Mouse (Mus musculus) cerebellum, adult 11 months (tissue): ENCODE data around the gene Noc2l.
A peak's percentile ranks its signal among the peaks of the same experiment; 100 is the strongest.

Experiments
- DNase-seq: peaks from one replicate; pipeline ENCODE4 v3.0.0; 2022

Gene Noc2l

GRCm38 (mm10) chr4:156217022-156217669 lies 18.7 kb upstream of the Noc2l start:
- DNase-seq, result no peak

DNA sequence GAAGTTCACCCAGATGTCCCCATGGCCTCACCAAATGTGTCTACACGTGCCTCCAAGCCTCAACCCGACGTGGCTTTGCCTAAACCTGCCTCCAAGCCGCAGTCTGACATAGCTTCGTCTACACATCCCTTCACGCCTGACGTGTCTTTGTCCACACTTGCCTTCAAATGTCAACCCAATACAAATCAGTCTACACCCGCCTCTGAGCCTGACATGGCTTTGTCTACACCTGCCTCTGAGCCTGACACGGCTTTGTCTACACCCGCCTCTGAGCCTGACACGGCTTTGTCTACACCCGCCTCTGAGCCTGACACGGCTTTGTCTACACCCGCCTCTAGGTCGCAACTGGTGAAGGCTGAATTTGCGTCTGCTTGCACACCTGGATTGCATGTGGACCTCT lies 18.0 kb upstream of the Noc2l start:
- no peak for DNase-seq

DNA sequence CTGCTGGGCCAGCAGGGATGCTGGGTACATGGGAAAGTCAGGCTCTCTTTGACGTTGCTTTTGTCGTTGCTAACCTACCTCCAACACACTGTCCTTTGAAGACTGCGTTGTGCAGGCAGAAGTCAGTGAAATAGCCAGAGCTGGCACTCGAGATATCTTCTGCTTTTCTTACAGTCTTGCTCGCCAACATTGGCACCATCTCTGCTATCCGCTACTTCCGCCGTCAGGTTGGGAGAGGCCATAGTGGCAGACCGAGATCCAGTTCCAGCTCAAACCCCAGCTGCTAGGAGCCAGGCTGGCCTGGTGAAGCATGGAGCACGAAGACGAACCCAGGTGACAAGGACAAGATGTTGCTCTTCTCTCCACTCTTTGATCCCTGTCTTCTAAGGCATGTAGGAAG lies 15.9 kb upstream of the Noc2l start:
- no peak for DNase-seq

- DNase-seq, result no peak
These were observed 11.5 kb upstream of the Noc2l start for GRCm38 (mm10) chr4:156224276-156224675.

DNA sequence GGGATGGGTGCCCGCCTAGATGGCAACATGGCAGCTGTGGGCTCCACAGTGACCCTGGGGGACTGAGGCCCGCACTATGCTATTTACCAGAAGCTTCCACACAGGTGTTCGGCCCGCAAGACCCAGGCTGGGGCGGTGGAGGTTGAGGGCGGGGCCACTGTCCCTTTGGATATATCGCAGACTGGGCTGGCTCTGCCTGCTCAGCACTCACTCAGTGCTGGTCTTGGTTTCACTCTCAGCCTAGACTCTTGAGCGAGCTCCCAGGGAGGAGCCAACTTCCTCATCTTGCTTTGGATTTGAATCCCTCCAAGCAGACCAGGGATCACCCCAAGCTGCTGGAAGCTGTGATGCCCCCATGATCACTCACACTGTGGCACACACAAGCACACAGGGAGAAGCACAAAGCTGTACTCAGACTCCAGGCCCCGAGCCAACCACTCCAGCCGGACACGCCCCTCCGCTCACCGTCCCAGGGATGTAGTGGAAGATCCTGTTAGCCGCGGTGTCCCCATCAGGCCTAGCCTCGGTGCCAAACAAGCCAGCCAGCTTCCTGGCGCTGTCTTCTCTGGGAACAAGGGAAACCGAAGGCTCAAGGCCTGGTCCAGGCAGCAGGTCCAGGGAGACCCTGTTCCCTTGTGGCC lies 7.9 kb upstream of the Noc2l start:
- no peak for DNase-seq

DNA sequence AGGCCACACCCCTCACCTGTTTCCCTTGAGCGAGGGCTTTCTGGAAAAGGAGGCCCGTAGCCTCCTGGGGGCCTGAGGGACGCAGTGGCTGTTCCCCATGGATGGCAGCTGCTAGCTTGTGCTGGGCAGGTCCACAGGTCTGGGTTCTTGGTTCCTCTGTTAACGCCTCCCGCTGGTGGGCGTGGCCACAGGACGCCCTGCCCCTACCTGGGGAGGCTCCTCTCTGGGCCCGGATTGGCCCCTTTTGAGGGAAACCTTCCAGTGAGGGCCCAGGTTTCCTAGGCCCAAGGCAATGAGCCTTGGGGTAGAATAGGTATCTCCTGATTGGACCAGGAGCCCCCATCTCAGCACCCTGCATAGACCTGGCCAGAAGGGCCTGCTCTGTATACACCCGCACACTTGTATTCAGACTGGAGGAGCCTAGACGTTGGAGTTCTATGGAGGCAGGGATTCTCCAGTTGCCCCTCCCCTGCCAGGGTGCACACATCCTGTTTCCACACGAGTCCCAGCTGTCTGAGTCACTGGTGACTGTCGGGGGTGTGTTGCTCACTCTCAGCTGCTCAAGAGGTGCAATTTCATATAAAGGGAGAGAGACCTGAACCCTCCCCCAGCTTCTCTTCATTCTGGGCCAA lies 7.3 kb upstream of the Noc2l start:
- no peak for DNase-seq

- DNase-seq, result no peak
These were observed 1.7 kb upstream of the Noc2l start for GRCm38 (mm10) chr4:156234021-156234501.

GRCm38 (mm10) chr4:156234701-156235213 lies 1.1 kb upstream of the Noc2l start, which contains the start of gene Plekhn1:
TSS of gene Plekhn1 (minus strand) at chr4:156234857.
- DNase-seq, result peak; percentile 73

DNA sequence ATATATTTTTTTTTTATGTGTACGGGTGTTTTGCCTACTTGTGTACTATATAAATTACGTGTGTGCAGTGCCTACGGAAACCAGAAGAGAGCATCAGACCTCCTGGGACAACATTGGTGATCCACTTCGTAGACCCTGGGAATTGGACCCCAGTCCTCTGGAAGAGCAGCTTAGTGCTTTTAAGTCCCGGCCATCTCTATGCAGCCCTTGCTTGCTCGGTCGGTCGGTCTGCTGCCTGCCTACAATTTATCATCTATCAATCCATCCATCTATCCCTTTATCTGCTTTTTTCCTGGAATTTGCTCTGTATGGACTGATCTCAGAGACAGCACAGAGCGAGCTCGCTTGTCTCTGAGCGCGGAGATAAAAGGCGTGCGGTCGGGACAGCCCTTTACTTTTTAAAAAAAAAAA lies 445 bp upstream of the Noc2l start:
- DNase-seq, result no peak

DNA sequence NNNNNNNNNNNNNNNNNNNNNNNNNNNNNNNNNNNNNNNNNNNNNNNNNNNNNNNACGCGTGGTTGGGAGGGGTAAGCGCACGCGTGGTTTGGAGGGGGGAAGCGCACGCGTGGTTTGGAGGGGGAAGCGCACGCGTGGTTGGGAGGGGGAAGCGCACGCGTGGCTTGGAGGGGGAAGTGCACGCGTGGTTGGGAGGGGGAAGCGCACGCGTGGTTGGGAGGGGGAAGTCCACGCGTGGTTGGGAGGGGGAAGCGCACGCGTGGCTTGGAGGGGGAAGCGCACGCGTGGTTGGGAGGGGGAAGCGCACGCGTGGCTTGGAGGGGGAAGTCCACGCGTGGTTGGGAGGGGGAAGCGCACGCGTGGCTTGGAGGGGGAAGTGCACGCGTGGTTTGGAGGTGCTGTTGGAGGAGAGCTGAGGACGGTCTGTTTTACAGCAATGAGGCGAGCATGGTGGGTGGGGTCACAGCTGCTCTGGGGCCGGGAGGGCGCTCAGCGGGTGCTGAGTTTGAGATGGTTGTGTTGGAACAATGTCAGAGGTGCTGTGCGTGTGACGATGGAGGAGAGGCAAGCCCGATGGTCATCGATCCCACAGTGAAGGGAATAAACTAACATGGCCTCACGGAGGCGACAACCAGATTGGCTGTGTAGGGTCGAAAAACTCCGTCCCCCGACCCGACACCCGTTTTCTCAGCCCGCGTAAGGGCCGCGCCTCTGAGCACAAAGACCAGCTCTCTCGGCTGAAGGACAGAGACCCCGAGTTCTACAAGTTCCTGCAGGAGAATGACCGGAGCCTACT lies 1.0 kb downstream of the Noc2l start:
- no peak for DNase-seq

GRCm38 (mm10) chr4:156249567-156249966 lies 13.8 kb downstream of the Noc2l start:
- no peak for DNase-seq

DNA sequence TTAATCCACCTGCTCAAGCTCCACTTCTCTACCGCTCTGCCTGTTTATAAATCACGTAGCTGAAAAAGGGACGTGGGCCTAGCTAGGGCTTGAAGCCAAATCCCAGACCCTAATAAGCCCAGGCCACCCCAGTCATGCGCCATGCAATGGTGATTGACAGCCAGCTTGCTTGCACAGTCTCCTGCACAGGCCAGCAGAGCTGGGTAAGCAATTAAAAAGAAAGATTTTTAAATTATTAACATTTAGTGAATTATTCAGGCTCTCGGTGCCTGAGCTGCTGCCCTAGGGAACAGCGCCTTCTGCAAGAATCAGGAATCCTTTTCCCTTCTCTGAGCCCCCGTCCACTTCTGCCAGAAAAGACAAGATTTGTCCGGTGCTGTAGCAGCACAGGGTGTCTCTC lies 15.3 kb downstream of the Noc2l start:
- DNase-seq, result no peak

- no peak for DNase-seq
These were observed 16.3 kb downstream of the Noc2l start for GRCm38 (mm10) chr4:156252140-156252539.

DNA sequence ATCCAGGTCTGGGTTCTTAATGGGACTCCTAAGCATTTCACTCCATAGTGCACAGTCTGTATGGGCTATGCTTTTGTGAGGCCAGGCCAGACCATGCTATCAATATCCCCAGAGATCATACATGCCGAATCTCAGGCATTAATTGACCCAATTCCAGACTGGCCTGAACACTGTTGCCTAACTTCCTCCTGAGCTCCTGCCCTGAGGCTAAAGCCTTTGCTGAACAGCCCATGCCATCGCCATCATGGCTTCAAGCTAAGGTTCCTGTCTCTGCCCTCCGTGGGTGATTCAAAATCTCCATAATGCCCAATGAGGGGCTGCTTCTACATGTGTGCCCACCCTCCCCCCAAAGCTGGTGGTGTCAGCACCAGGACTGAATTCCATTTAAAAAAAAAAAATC lies 16.8 kb downstream of the Noc2l start:
- DNase-seq, result no peak

DNA sequence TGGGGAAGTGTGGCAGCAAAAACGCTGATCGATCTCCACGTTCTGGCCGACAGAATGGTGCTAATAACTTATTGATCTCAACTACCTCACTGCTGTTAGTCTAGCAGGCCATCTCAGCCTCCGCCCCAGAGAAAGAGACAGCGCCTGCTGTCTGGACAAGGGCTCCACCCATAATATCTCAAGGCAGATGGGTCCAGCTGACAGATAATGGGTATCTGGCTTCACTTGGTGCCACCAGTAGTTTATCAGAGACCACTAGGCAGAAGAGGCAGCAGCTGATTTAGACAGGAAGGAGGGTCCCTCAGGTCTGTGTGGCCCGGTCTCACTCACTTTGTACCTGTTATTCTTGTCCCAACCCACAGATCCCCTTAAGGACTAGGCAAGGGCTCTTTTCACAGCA lies 17.2 kb downstream of the Noc2l start:
- no peak for DNase-seq

DNA sequence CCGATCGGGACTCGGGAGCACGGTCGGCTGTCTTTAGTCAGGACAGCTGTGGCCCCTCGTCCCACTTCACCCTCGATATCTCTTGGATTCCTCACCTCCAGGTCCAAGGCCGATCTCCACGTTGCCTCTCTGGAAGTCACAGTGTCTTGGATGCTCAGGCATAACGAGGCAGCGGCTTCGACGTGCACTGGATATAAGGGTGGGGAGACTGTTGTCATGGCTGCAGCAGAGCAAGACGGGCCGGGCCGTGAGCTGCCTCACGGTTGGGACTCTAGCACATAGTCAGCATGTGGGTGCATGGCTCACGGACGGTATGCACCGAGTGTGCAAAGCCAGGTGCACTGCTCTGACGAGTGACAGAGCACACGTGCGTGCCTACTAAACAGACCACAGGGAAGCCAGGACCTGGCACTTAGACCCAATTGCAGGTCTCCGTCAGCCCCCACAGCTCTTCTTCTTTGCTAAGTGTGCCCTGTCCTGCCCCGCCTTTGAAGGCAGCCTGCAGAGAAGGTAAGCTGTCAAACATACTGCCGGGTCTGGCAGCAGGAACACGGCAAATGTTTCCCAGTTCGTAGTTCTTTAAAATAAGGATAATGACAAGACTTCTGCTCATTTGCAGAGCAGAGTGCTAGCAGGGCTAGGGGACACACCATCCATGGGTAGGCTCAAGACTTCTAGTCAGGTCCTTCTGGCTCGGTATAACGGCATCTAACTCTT lies 18.7 kb downstream of the Noc2l start:
- no peak for DNase-seq

- no peak for DNase-seq
These were observed 19.4 kb downstream of the Noc2l start, which contains the start of gene Samd11 for GRCm38 (mm10) chr4:156255078-156255839. TSS of gene Samd11 (minus strand) at chr4:156255657.
